In the genomic region with DNA sequence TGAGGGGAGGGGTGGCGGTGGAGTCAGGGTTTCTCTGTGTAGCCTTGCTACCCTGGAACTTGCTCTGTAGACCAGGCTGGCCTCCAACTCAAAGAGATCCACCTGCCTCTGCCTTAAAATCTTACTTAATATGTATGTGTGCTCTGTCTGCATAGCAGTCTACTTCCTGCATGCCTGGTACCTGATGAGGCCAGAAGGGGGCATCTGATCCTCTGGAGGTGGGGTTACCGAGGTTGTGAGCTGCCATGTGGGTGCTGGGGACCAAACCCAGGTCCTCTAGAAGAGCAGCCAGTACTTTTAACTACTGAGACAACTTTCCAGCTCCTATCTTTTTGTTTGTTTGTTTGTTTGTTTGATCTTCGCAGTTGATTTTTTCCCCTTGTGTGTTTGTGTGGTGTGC, we compare ENCODE assay signal across 19 mouse cellular contexts. TPM values are rescaled to one million over a fixed set of nuclear protein-coding genes. Genes with fewer than 3 reads are reported as not detected.
DNase-seq lines count a peak whose midpoint lies in the region; ATAC-seq and TF ChIP-seq lines count a peak whose summit lies in the region.
"Had no signal": no experiment of that assay in that cellular context is flagged by ENCODE, and none has a peak within 500 bp of the region (broad histone marks: within the 10 kb centered on the region; RNA-seq: fewer than 3 reads in every experiment).

No protein-coding gene starts in this region.

- no peak for TF ChIP-seq EP300 in ES-Bruce4 (IDR thresholded peaks at IDR 0.05; ENCODE audit: insufficient read depth, low read depth, low read length)

- H3K27ac ChIP-seq in hindbrain, embryonic 15.5 days (replicated peaks) = no peak overlapping the region
- no peak overlapping the region for H3K27ac ChIP-seq in hindbrain, embryonic 14.5 days
- no peak overlapping the region for H3K27ac ChIP-seq in ES-Bruce4 (ENCODE audit: insufficient read depth, low read length)

- no peak for DNase-seq in hindbrain, embryonic 14.5 days (ENCODE audit: low spot score)
- DNase-seq in A20 (ENCODE audit: low read depth, low spot score) = peak; percentile 25
- peak; percentile 29 for DNase-seq in induced T-regulatory cell, adult 2 months (ENCODE audit: low read depth)
- DNase-seq in cerebellum, adult 9-10 months = no peak
- no peak for DNase-seq in gastrocnemius, postnatal 10 days
- DNase-seq: adrenal gland, postnatal 14 days; cerebellum, adult 2 months; forebrain, postnatal 0 days; gastrocnemius, postnatal 25 days; heart, postnatal 4 days; kidney, adult 8-10 months; kidney, postnatal 10 days; thymus, postnatal 25 days had no signal

- H3K36me3 ChIP-seq in hindbrain, embryonic 15.5 days = no peaks in the 10 kb centered on the region
- H3K36me3 ChIP-seq in hindbrain, embryonic 14.5 days (replicated peaks; ENCODE audit: control insufficient read depth, insufficient read depth) = no peaks in the 10 kb centered on the region
- 0 out of 2 replicates have a peak, but pooled peaks cover 2% of the 10 kb centered on the region for H3K36me3 ChIP-seq in ES-Bruce4 (ENCODE audit: control insufficient read depth, insufficient read depth, low read length, poor library complexity, severe bottlenecking)
- H3K36me3 ChIP-seq: forebrain, embryonic 10.5 days; heart, embryonic 15.5 days; midbrain, embryonic 10.5 days had no signal

- H3K4me1 ChIP-seq in hindbrain, embryonic 15.5 days (replicated peaks) = peaks cover 12% of the 10 kb centered on the region
- peaks cover 6% of the 10 kb centered on the region for H3K4me1 ChIP-seq in hindbrain, embryonic 14.5 days (replicated peaks; ENCODE audit: control insufficient read depth, insufficient read depth, low read length)
- peaks cover 1% of the 10 kb centered on the region for H3K4me1 ChIP-seq in ES-Bruce4 (ENCODE audit: control insufficient read depth, insufficient read depth, low read length)

- H3K9ac ChIP-seq in hindbrain, embryonic 15.5 days = no peak overlapping the region
- H3K9ac ChIP-seq in hindbrain, embryonic 14.5 days = no peak overlapping the region
- H3K9ac ChIP-seq in ES-Bruce4 (ENCODE audit: low read depth, poor library complexity, severe bottlenecking) = no peak overlapping the region

- H3K4me3 ChIP-seq in hindbrain, embryonic 15.5 days = no peak overlapping the region
- no peak overlapping the region for H3K4me3 ChIP-seq in hindbrain, embryonic 14.5 days (replicated peaks; ENCODE audit: low read length)
- no peak overlapping the region for H3K4me3 ChIP-seq in ES-Bruce4 (ENCODE audit: low read depth, low read length)

- 0 out of 2 replicates have a peak, but pooled peaks have one; percentile 2 for ATAC-seq in hindbrain, embryonic 15.5 days (ENCODE audit: low FRiP score, low read depth)
- ATAC-seq in hindbrain, embryonic 14.5 days (ENCODE audit: low FRiP score) = no peak

- H3K4me2 ChIP-seq in hindbrain, embryonic 15.5 days = no peak overlapping the region
- no peak overlapping the region for H3K4me2 ChIP-seq in hindbrain, embryonic 14.5 days (replicated peaks)

- WGBS in hindbrain, embryonic 15.5 days = 95% methylated on average over 3 of the region's 3 CpGs
- 86% methylated on average over 3 of the region's 3 CpGs for WGBS in hindbrain, embryonic 14.5 days

- TF ChIP-seq CTCF in ES-Bruce4 (IDR thresholded peaks at IDR 0.05; ENCODE audit: low read depth, low read length) = peak; percentile 24

- TF ChIP-seq POLR2A in ES-Bruce4 (IDR thresholded peaks at IDR 0.05; ENCODE audit: insufficient read depth, low read length) = no peak

- no peaks in the 10 kb centered on the region for H3K27me3 ChIP-seq in hindbrain, embryonic 15.5 days
- no peaks in the 10 kb centered on the region for H3K27me3 ChIP-seq in hindbrain, embryonic 14.5 days (ENCODE audit: control insufficient read depth, insufficient read depth, low read length)
- H3K27me3 ChIP-seq in ES-Bruce4 (ENCODE audit: control insufficient read depth, insufficient read depth, low read length, poor library complexity, severe bottlenecking) = no peaks in the 10 kb centered on the region
- H3K27me3 ChIP-seq: heart, embryonic 15.5 days had no signal

- H3K9me3 ChIP-seq in hindbrain, embryonic 15.5 days = no peaks in the 10 kb centered on the region
- H3K9me3 ChIP-seq in hindbrain, embryonic 14.5 days (ENCODE audit: control insufficient read depth, low read length) = no peaks in the 10 kb centered on the region
- H3K9me3 ChIP-seq in ES-Bruce4 (replicated peaks; ENCODE audit: control insufficient read depth, insufficient read depth, low read length, poor library complexity, severe bottlenecking) = no peaks in the 10 kb centered on the region
- H3K9me3 ChIP-seq: forebrain, embryonic 10.5 days; G1E; heart, embryonic 15.5 days; midbrain, embryonic 10.5 days had no signal

RNA-seq across cellular contexts. Expression of a gene that starts 7.1 kb away (rescaled TPM):
- 34.7 and 38.5 TPM in 2 replicates for polyA plus RNA-seq in hindbrain, embryonic 15.5 days (2015; fragmentation: Nextera tagmentation; extraction: Ambion mirVana)
- 31.3 and 33.6 TPM in 2 replicates for polyA plus RNA-seq in hindbrain, embryonic 14.5 days (2014; fragmentation: Nextera tagmentation; extraction: Ambion mirVana)
- 28.7 and 31.4 TPM in 2 replicates for polyA plus RNA-seq in ES-Bruce4 (2011; ENCODE audit: insufficient read depth, insufficient read length, low read depth, missing spikeins)
- total RNA-seq in gastrocnemius, postnatal 10 days (2021) = 10 to 100 TPM; 15.9 to 18.2 TPM

RNA-seq across cellular contexts. Expression of a gene that starts 55.3 kb away (rescaled TPM):
- polyA plus RNA-seq in hindbrain, embryonic 15.5 days (2015; fragmentation: Nextera tagmentation; extraction: Ambion mirVana) = 90.7 and 91.6 TPM in 2 replicates
- 83.9 and 89.1 TPM in 2 replicates for polyA plus RNA-seq in hindbrain, embryonic 14.5 days (2014; fragmentation: Nextera tagmentation; extraction: Ambion mirVana)
- polyA plus RNA-seq in ES-Bruce4 (2011; ENCODE audit: insufficient read depth, insufficient read length, low read depth, missing spikeins) = 34.9 and 38.0 TPM in 2 replicates
- total RNA-seq in gastrocnemius, postnatal 10 days (2021) = 100 to 1,000 TPM; 407 to 464 TPM

Comparison
In these comparisons a context has a peak if more than half of its experiments do, and no peak if none do; other contexts are left out.
1. DNase-seq: peak in A20 (single experiment) and induced T-regulatory cell, adult 2 months (single experiment); none in hindbrain, embryonic 14.5 days (single experiment), cerebellum, adult 9-10 months (single experiment) and gastrocnemius, postnatal 10 days (single experiment).